8 mouse cellular contexts compared by ENCODE assay signal in the genomic region with DNA sequence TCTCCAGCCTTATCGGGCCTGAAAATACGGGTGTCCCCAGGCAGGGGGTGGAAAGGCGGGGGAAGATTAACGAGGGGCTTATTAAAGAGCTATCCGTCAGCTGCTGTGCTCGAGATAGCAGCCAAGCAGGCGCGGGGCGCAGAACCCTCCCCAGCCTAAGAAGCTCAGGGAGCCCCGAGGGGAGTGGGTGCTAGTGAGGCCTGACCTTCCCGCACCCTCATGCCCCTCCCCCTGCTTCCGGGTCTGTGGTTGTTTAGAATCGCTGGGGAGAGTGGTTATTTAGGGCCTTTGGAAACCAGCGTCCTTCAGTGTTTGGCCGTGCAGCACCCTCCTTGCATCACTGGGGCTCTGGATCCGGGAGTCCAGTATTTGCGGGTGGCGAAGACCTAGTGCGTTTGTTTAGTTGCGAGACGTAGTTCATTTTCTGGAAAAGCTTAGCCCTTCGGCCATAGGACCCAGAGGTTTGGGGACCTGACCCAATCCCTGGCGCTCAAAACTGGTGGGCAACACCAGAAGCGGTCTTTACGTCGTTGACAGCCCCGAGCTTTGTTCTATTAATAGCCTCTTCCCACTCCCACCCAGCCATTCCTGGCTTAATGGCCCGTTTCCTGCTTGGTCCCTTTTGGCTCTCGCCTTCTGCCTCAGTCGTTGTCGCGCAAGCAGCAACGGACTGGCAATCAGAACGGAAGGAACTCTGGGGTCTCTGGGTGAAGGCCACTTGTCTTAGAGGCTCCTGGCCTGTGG. TPM values are rescaled to one million over a fixed set of nuclear protein-coding genes. Genes with fewer than 3 reads are reported as not detected.
A peak's percentile ranks its signal among the peaks of the same experiment; 100 is the strongest.
DNase-seq lines count a peak whose midpoint lies in the region; ATAC-seq and TF ChIP-seq lines count a peak whose summit lies in the region.

No protein-coding gene starts in this region.

- ATAC-seq in lung, embryonic 14.5 days (ENCODE audit: insufficient read depth): 0 out of 2 replicates have a peak, but pooled peaks have one; percentile 5
- ATAC-seq in embryonic facial prominence, embryonic 14.5 days (ENCODE audit: low read depth): peak; percentile 13; the same call in 1 of the 2 replicates
- no peak for ATAC-seq in limb, embryonic 11.5 days (ENCODE audit: insufficient number of reproducible peaks, low FRiP score, low TSS enrichment, low read depth)
- no peak for ATAC-seq in megakaryocyte-erythroid progenitor cell, adult 5-6 weeks (replicated peaks; ENCODE audit: low FRiP score, low TSS enrichment, poor library complexity, severe bottlenecking)

- H3K27ac ChIP-seq in lung, embryonic 14.5 days (ENCODE audit: low read depth): no peak overlapping the region; the same call in 1 of the 2 replicates
- H3K27ac ChIP-seq in embryonic facial prominence, embryonic 14.5 days (replicated peaks; ENCODE audit: low read depth, low read length): no peak overlapping the region
- H3K27ac ChIP-seq in limb, embryonic 11.5 days (replicated peaks; ENCODE audit: low read depth, low read length): no peak overlapping the region
- H3K27ac ChIP-seq in small intestine, adult 2 months (ENCODE audit: insufficient read depth, low read depth, low read length): no peak overlapping the region

- peak overlapping the region; percentile 11; the same call in 1 of the 2 replicates for H3K9ac ChIP-seq in lung, embryonic 14.5 days
- no peak overlapping the region for H3K9ac ChIP-seq in embryonic facial prominence, embryonic 14.5 days (ENCODE audit: low read depth, low read length)
- H3K9ac ChIP-seq in limb, embryonic 11.5 days (ENCODE audit: low read length): no peak overlapping the region

- H3K4me3 ChIP-seq in lung, embryonic 14.5 days (ENCODE audit: low read depth, low read length): peak overlapping the region; percentile 34
- peak overlapping the region; percentile 35 for H3K4me3 ChIP-seq in embryonic facial prominence, embryonic 14.5 days (ENCODE audit: low read depth, low read length)
- peak overlapping the region; percentile 22 for H3K4me3 ChIP-seq in limb, embryonic 11.5 days (ENCODE audit: low read depth, low read length)
- peak overlapping the region; percentile 24 for H3K4me3 ChIP-seq in small intestine, adult 2 months (ENCODE audit: low read depth, low read length)

- no peak for TF ChIP-seq POLR2A in small intestine, adult 2 months (IDR thresholded peaks at IDR 0.05; ENCODE audit: low read depth, low read length)

- H3K27me3 ChIP-seq in lung, embryonic 14.5 days (ENCODE audit: insufficient read depth, low read length): peaks cover 68% of the 10 kb centered on the region
- H3K27me3 ChIP-seq in embryonic facial prominence, embryonic 14.5 days (replicated peaks; ENCODE audit: control insufficient read depth, insufficient read depth, low read length): peaks cover 97% of the 10 kb centered on the region
- H3K27me3 ChIP-seq in limb, embryonic 11.5 days (ENCODE audit: control insufficient read depth, insufficient read depth, low read length): peaks cover 75% of the 10 kb centered on the region
- peaks cover 38% of the 10 kb centered on the region for H3K27me3 ChIP-seq in small intestine, adult 2 months (ENCODE audit: control insufficient read depth, insufficient read depth, low read length)

- peak; percentile 76 for DNase-seq in lung, embryonic 14.5 days
- DNase-seq in lung, adult 18-20 months: no peak
- DNase-seq in embryonic facial prominence, embryonic 14.5 days (ENCODE audit: low spot score): no peak
- peak; percentile 66 for DNase-seq in limb, embryonic 11.5 days (ENCODE audit: low spot score)
- no peak for DNase-seq in right cerebral cortex, adult 18-20 months
- DNase-seq in adrenal gland, adult 8-10 months: no peak

- TF ChIP-seq CTCF in lung, embryonic 14.5 days (IDR thresholded peaks at IDR 0.05; ENCODE audit: low read depth): no peak
- TF ChIP-seq CTCF in small intestine, adult 2 months (IDR thresholded peaks at IDR 0.05; ENCODE audit: extremely low read depth, insufficient read length, insufficient replicate concordance, low read depth, low read length): no peak

- WGBS in lung, embryonic 14.5 days: under 1% methylated on average over 34 of the region's 34 CpGs
- 2% methylated on average over 34 of the region's 34 CpGs for WGBS in embryonic facial prominence, embryonic 14.5 days
- WGBS in limb, embryonic 11.5 days: under 1% methylated on average over 34 of the region's 34 CpGs
- 3% methylated on average over 34 of the region's 34 CpGs for WGBS in small intestine, adult 2 months

- peaks cover 28% of the 10 kb centered on the region for H3K4me1 ChIP-seq in lung, embryonic 14.5 days (ENCODE audit: insufficient read depth)
- peaks cover 9% of the 10 kb centered on the region for H3K4me1 ChIP-seq in embryonic facial prominence, embryonic 14.5 days (ENCODE audit: control insufficient read depth, insufficient read depth, low read length)
- H3K4me1 ChIP-seq in limb, embryonic 11.5 days (ENCODE audit: control insufficient read depth, insufficient read depth, low read length): peaks cover 22% of the 10 kb centered on the region
- H3K4me1 ChIP-seq in small intestine, adult 2 months (ENCODE audit: control insufficient read depth, insufficient read depth, insufficient read length, low read length): peaks cover 2% of the 10 kb centered on the region; the same call in 1 of the 2 replicates

- H3K36me3 ChIP-seq in lung, embryonic 14.5 days (ENCODE audit: insufficient read depth): no peaks in the 10 kb centered on the region
- no peaks in the 10 kb centered on the region for H3K36me3 ChIP-seq in embryonic facial prominence, embryonic 14.5 days (ENCODE audit: control insufficient read depth, insufficient read depth, low read length)
- H3K36me3 ChIP-seq in limb, embryonic 11.5 days (ENCODE audit: control insufficient read depth, insufficient read depth, low read length): no peaks in the 10 kb centered on the region
- H3K36me3 ChIP-seq in small intestine, adult 2 months (ENCODE audit: control insufficient read depth, insufficient read depth, low read length): no peaks in the 10 kb centered on the region

- H3K4me2 ChIP-seq in lung, embryonic 14.5 days: peak overlapping the region; percentile 69
- peak overlapping the region; percentile 58 for H3K4me2 ChIP-seq in embryonic facial prominence, embryonic 14.5 days (ENCODE audit: low read depth, low read length)
- peak overlapping the region; percentile 63 for H3K4me2 ChIP-seq in limb, embryonic 11.5 days (ENCODE audit: low read depth, severe bottlenecking)

- H3K9me3 ChIP-seq in lung, embryonic 14.5 days (ENCODE audit: low read depth, low read length): no peaks in the 10 kb centered on the region
- H3K9me3 ChIP-seq in embryonic facial prominence, embryonic 14.5 days (ENCODE audit: control insufficient read depth, low read length): no peaks in the 10 kb centered on the region
- no peaks in the 10 kb centered on the region for H3K9me3 ChIP-seq in limb, embryonic 11.5 days (ENCODE audit: control insufficient read depth, low read length)

RNA-seq across cellular contexts. Expression of a gene that starts 15.5 kb away (rescaled TPM):
- 0.11 and 0.28 TPM in 2 replicates for polyA plus RNA-seq in lung, embryonic 14.5 days (2014; fragmentation: Nextera tagmentation; extraction: Ambion mirVana)
- 0.08 and 0.31 TPM in 2 replicates for polyA plus RNA-seq in embryonic facial prominence, embryonic 14.5 days (2014; fragmentation: Nextera tagmentation; extraction: Ambion mirVana)
- polyA plus RNA-seq in limb, embryonic 11.5 days (2014; fragmentation: Nextera tagmentation; extraction: Ambion mirVana): 0.21 and 0.75 TPM in 2 replicates
- 0.08 TPM in 1 of 2 replicates, not detected in the other for polyA plus RNA-seq in small intestine, adult 2 months (2012; rRNA removed)
- not detected in 2 replicates for total RNA-seq in megakaryocyte-erythroid progenitor cell, adult 5-6 weeks (2014; fragmentation: Nextera tagmentation)
- not detected in 2 replicates for total RNA-seq in megakaryocyte-erythroid progenitor cell, adult 5-6 weeks (2017)
- 10 to 100 TPM; 12.4 to 20.9 (median 15.5) TPM for total RNA-seq in adrenal gland, adult 8-10 months (2022)

RNA-seq across cellular contexts. Expression of a gene that starts 59.8 kb away (rescaled TPM):
- 6.1 and 6.2 TPM in 2 replicates for polyA plus RNA-seq in lung, embryonic 14.5 days (2014; fragmentation: Nextera tagmentation; extraction: Ambion mirVana)
- polyA plus RNA-seq in embryonic facial prominence, embryonic 14.5 days (2014; fragmentation: Nextera tagmentation; extraction: Ambion mirVana): 4.2 and 6.1 TPM in 2 replicates
- polyA plus RNA-seq in limb, embryonic 11.5 days (2014; fragmentation: Nextera tagmentation; extraction: Ambion mirVana): 0.33 TPM in 1 of 2 replicates, not detected in the other
- polyA plus RNA-seq in small intestine, adult 2 months (2012; rRNA removed): 0.44 and 0.46 TPM in 2 replicates
- not detected in 2 replicates for total RNA-seq in megakaryocyte-erythroid progenitor cell, adult 5-6 weeks (2014; fragmentation: Nextera tagmentation)
- not detected in 2 replicates for total RNA-seq in megakaryocyte-erythroid progenitor cell, adult 5-6 weeks (2017)
- total RNA-seq in adrenal gland, adult 8-10 months (2022): under 1 TPM; 0.28 to 0.68 (median 0.38) TPM

Comparison
In these comparisons a context has a peak if more than half of its experiments do, and no peak if none do; other contexts are left out.
1. DNase-seq: peak in lung, embryonic 14.5 days (single experiment) and limb, embryonic 11.5 days (single experiment); none in lung, adult 18-20 months (0 of 2), embryonic facial prominence, embryonic 14.5 days (single experiment), right cerebral cortex, adult 18-20 months (single experiment) and adrenal gland, adult 8-10 months (single experiment).
2. ATAC-seq: peak in lung, embryonic 14.5 days (single experiment) and embryonic facial prominence, embryonic 14.5 days (single experiment); none in limb, embryonic 11.5 days (single experiment) and megakaryocyte-erythroid progenitor cell, adult 5-6 weeks (single experiment).
3. Peak in every context shown above with its lines, with median percentiles within 50 percentile points of each other: H3K4me2 ChIP-seq and H3K4me3 ChIP-seq.